Mouse (Mus musculus): ENCODE measurements around the gene Sp1. TPM values are rescaled to one million over a fixed set of nuclear protein-coding genes. Genes with fewer than 3 reads are reported as not detected.
A peak's percentile ranks its signal among the peaks of the same experiment; 100 is the strongest.

Gene Sp1
- polyA plus RNA-seq, 1 experiment = 43.8 TPM

GRCm38 (mm10) chr15:102463666-102464065, 57.7 kb downstream of the Sp1 start:
- Histone ChIP-seq H3K4me3 (ENCODE audit: insufficient read depth, low read length) (no peak overlapping the region), H3K4me1 (ENCODE audit: control insufficient read depth, insufficient read depth, low read length) (peaks cover 20% of the 10 kb centered on the region), H3K27ac (ENCODE audit: insufficient read depth, low read depth, low read length) (no peak overlapping the region)
- TF ChIP-seq CTCF (IDR thresholded peaks at IDR 0.05; ENCODE audit: low read depth, low read length) (no peak), POLR2A (IDR thresholded peaks at IDR 0.05; ENCODE audit: borderline replicate concordance, low read depth, low read length) (no peak)

- Histone ChIP-seq H3K4me1 (ENCODE audit: control insufficient read depth, insufficient read depth, low read length) (peaks cover 6% of the 10 kb centered on the region), H3K27ac (ENCODE audit: insufficient read depth, low read depth, low read length) (no peak overlapping the region), H3K4me3 (ENCODE audit: insufficient read depth, low read length) (no peak overlapping the region)
- TF ChIP-seq POLR2A (IDR thresholded peaks at IDR 0.05; ENCODE audit: borderline replicate concordance, low read depth, low read length) (no peak), CTCF (IDR thresholded peaks at IDR 0.05; ENCODE audit: low read depth, low read length) (no peak)
These were observed 62.9 kb downstream of the Sp1 start for GRCm38 (mm10) chr15:102468675-102469370.

GRCm38 (mm10) chr15:102470183-102470604, 64.3 kb downstream of the Sp1 start, which contains the start of gene Pcbp2:
Gene Pcbp2, plus strand, starts transcription at chr15:102470539.
- Histone ChIP-seq H3K27ac (ENCODE audit: insufficient read depth, low read depth, low read length) (peak within 1 kb of the TSS; percentile 97), H3K4me3 (ENCODE audit: insufficient read depth, low read length) (peak within 1 kb of the TSS; percentile 100), H3K4me1 (ENCODE audit: control insufficient read depth, insufficient read depth, low read length) (peaks cover 6% of the 10 kb centered on the region)
- TF ChIP-seq POLR2A (IDR thresholded peaks at IDR 0.05; ENCODE audit: borderline replicate concordance, low read depth, low read length) (no peak), CTCF (IDR thresholded peaks at IDR 0.05; ENCODE audit: low read depth, low read length) (peak; percentile 22; the same call in 1 of the 2 replicates)

GRCm38 (mm10) chr15:102470605-102471294, 64.8 kb downstream of the Sp1 start:
- Histone ChIP-seq H3K4me1 (ENCODE audit: control insufficient read depth, insufficient read depth, low read length) (peaks cover 6% of the 10 kb centered on the region), H3K4me3 (ENCODE audit: insufficient read depth, low read length) (peak overlapping the region; percentile 100), H3K27ac (ENCODE audit: insufficient read depth, low read depth, low read length) (peak overlapping the region; percentile 97)
- TF ChIP-seq CTCF (IDR thresholded peaks at IDR 0.05; ENCODE audit: low read depth, low read length) = peak; percentile 22; the same call in 1 of the 2 replicates
- TF ChIP-seq POLR2A (IDR thresholded peaks at IDR 0.05; ENCODE audit: borderline replicate concordance, low read depth, low read length) = no peak

- peak overlapping the region; percentile 100 for H3K4me3 ChIP-seq (ENCODE audit: insufficient read depth, low read length)
- TF ChIP-seq POLR2A (IDR thresholded peaks at IDR 0.05; ENCODE audit: borderline replicate concordance, low read depth, low read length) (no peak), CTCF (IDR thresholded peaks at IDR 0.05; ENCODE audit: low read depth, low read length) (no peak)
- peaks cover 6% of the 10 kb centered on the region for H3K4me1 ChIP-seq (ENCODE audit: control insufficient read depth, insufficient read depth, low read length)
- H3K27ac ChIP-seq (ENCODE audit: insufficient read depth, low read depth, low read length) = peak overlapping the region; percentile 97
These were observed 65.3 kb downstream of the Sp1 start for GRCm38 (mm10) chr15:102471295-102471645.

- TF ChIP-seq CTCF (IDR thresholded peaks at IDR 0.05; ENCODE audit: low read depth, low read length) (no peak), POLR2A (IDR thresholded peaks at IDR 0.05; ENCODE audit: borderline replicate concordance, low read depth, low read length) (no peak)
- peak overlapping the region; percentile 28; the same call in 1 of the 2 replicates for H3K4me3 ChIP-seq (ENCODE audit: insufficient read depth, low read length)
- H3K4me1 ChIP-seq (ENCODE audit: control insufficient read depth, insufficient read depth, low read length) = peaks cover 6% of the 10 kb centered on the region
- peak overlapping the region; percentile 33; the same call in 1 of the 2 replicates for H3K27ac ChIP-seq (ENCODE audit: insufficient read depth, low read depth, low read length)
These were observed 65.8 kb downstream of the Sp1 start for GRCm38 (mm10) chr15:102471727-102472126.

GRCm38 (mm10) chr15:102473246-102473645, 67.3 kb downstream of the Sp1 start:
- H3K4me3 ChIP-seq (ENCODE audit: insufficient read depth, low read length) = no peak overlapping the region
- H3K4me1 ChIP-seq (ENCODE audit: control insufficient read depth, insufficient read depth, low read length) = peaks cover 6% of the 10 kb centered on the region
- no peak overlapping the region for H3K27ac ChIP-seq (ENCODE audit: insufficient read depth, low read depth, low read length)
- TF ChIP-seq POLR2A (IDR thresholded peaks at IDR 0.05; ENCODE audit: borderline replicate concordance, low read depth, low read length) (no peak), CTCF (IDR thresholded peaks at IDR 0.05; ENCODE audit: low read depth, low read length) (no peak)

- H3K27ac ChIP-seq (ENCODE audit: insufficient read depth, low read depth, low read length) = no peak overlapping the region
- peaks cover 6% of the 10 kb centered on the region for H3K4me1 ChIP-seq (ENCODE audit: control insufficient read depth, insufficient read depth, low read length)
- no peak overlapping the region for H3K4me3 ChIP-seq (ENCODE audit: insufficient read depth, low read length)
- TF ChIP-seq CTCF (IDR thresholded peaks at IDR 0.05; ENCODE audit: low read depth, low read length) (no peak), POLR2A (IDR thresholded peaks at IDR 0.05; ENCODE audit: borderline replicate concordance, low read depth, low read length) (no peak)
These were observed 68.6 kb downstream of the Sp1 start for GRCm38 (mm10) chr15:102474520-102474919.

GRCm38 (mm10) chr15:102483136-102483535, 77.2 kb downstream of the Sp1 start:
- Histone ChIP-seq H3K4me1 (ENCODE audit: control insufficient read depth, insufficient read depth, low read length) (no peaks in the 10 kb centered on the region), H3K4me3 (ENCODE audit: insufficient read depth, low read length) (no peak overlapping the region), H3K27ac (ENCODE audit: insufficient read depth, low read depth, low read length) (no peak overlapping the region)
- TF ChIP-seq CTCF (IDR thresholded peaks at IDR 0.05; ENCODE audit: low read depth, low read length) (no peak), POLR2A (IDR thresholded peaks at IDR 0.05; ENCODE audit: borderline replicate concordance, low read depth, low read length) (no peak)

- Histone ChIP-seq H3K4me1 (ENCODE audit: control insufficient read depth, insufficient read depth, low read length) (no peaks in the 10 kb centered on the region), H3K4me3 (ENCODE audit: insufficient read depth, low read length) (no peak overlapping the region), H3K27ac (ENCODE audit: insufficient read depth, low read depth, low read length) (no peak overlapping the region)
- TF ChIP-seq CTCF (IDR thresholded peaks at IDR 0.05; ENCODE audit: low read depth, low read length) = no peak
These were observed 79.9 kb downstream of the Sp1 start for GRCm38 (mm10) chr15:102485853-102486252.

Other genes with a start within 250 kb of the Sp1 start
- gene Zfp740, start 202.9 kb upstream of the Sp1 start, polyA plus RNA-seq (2012; ENCODE audit: insufficient read depth, insufficient read length, missing spikeins) = 71.6 and 79.5 TPM in 2 replicates
- 60.4 and 60.5 TPM in 2 replicates for gene Csad, start 201.4 kb upstream of the Sp1 start, polyA plus RNA-seq (2012; ENCODE audit: insufficient read depth, insufficient read length, missing spikeins)
- 32.3 and 35.8 TPM in 2 replicates for gene Itgb7, start 174.2 kb upstream of the Sp1 start, polyA plus RNA-seq (2012; ENCODE audit: insufficient read depth, insufficient read length, missing spikeins)
- 29.8 and 30.4 TPM in 2 replicates for gene Rarg, start 148.6 kb upstream of the Sp1 start, polyA plus RNA-seq (2012; ENCODE audit: insufficient read depth, insufficient read length, missing spikeins)
- not detected in 2 replicates for gene Gm9918, start 135.6 kb upstream of the Sp1 start, polyA plus RNA-seq (2012; ENCODE audit: insufficient read depth, insufficient read length, missing spikeins)
- gene Mfsd5, start 126.7 kb upstream of the Sp1 start, polyA plus RNA-seq (2012; ENCODE audit: insufficient read depth, insufficient read length, missing spikeins) = 71.6 and 78.4 TPM in 2 replicates
- 15.6 and 17.9 TPM in 2 replicates for gene Espl1, start 109.9 kb upstream of the Sp1 start, polyA plus RNA-seq (2012; ENCODE audit: insufficient read depth, insufficient read length, missing spikeins)
- gene Pfdn5, start 80.0 kb upstream of the Sp1 start, polyA plus RNA-seq (2012; ENCODE audit: insufficient read depth, insufficient read length, missing spikeins) = 542 and 550 TPM in 2 replicates
- 41.5 and 46.2 TPM in 2 replicates for gene Myg1, start 74.4 kb upstream of the Sp1 start, polyA plus RNA-seq (2012; ENCODE audit: insufficient read depth, insufficient read length, missing spikeins)
- 35.7 and 39.7 TPM in 2 replicates for gene Aaas, start 55.4 kb upstream of the Sp1 start, polyA plus RNA-seq (2012; ENCODE audit: insufficient read depth, insufficient read length, missing spikeins)
- 0.25 TPM in 1 of 2 replicates, not detected in the other for gene Sp7, start 39.0 kb upstream of the Sp1 start, polyA plus RNA-seq (2012; ENCODE audit: insufficient read depth, insufficient read length, missing spikeins)
- not detected in 2 replicates for gene Amhr2, start 39.2 kb downstream of the Sp1 start, polyA plus RNA-seq (2012; ENCODE audit: insufficient read depth, insufficient read length, missing spikeins)
- gene Prr13, start 52.9 kb downstream of the Sp1 start, polyA plus RNA-seq (2012; ENCODE audit: insufficient read depth, insufficient read length, missing spikeins) = 372 and 379 TPM in 2 replicates
- 724 and 763 TPM in 2 replicates for gene Pcbp2, start 64.4 kb downstream of the Sp1 start, polyA plus RNA-seq (2012; ENCODE audit: insufficient read depth, insufficient read length, missing spikeins)
- not detected in 2 replicates for gene Gm10337, start 97.6 kb downstream of the Sp1 start, polyA plus RNA-seq (2012; ENCODE audit: insufficient read depth, insufficient read length, missing spikeins)
- 17.4 and 17.5 TPM in 2 replicates for gene Map3k12, start 110.9 kb downstream of the Sp1 start, polyA plus RNA-seq (2012; ENCODE audit: insufficient read depth, insufficient read length, missing spikeins)
- 24.9 and 33.9 TPM in 2 replicates for gene Tarbp2, start 112.0 kb downstream of the Sp1 start, polyA plus RNA-seq (2012; ENCODE audit: insufficient read depth, insufficient read length, missing spikeins)
- 7.3 and 9.1 TPM in 2 replicates for gene Npff, start 118.8 kb downstream of the Sp1 start, polyA plus RNA-seq (2012; ENCODE audit: insufficient read depth, insufficient read length, missing spikeins)
- not detected in 2 replicates for gene Gm28047, start 218.9 kb downstream of the Sp1 start, polyA plus RNA-seq (2012; ENCODE audit: insufficient read depth, insufficient read length, missing spikeins)
- 95.4 and 102 TPM in 2 replicates for gene Atf7, start 219.3 kb downstream of the Sp1 start, polyA plus RNA-seq (2012; ENCODE audit: insufficient read depth, insufficient read length, missing spikeins)

Data from bone marrow macrophage, adult 2 months (primary cell).